14 mouse cellular contexts compared by ENCODE assay signal in genomic region chr11:11877891-11878277, GRCm38 (mm10). TPM values are rescaled to one million over a fixed set of nuclear protein-coding genes. Genes with fewer than 3 reads are reported as not detected.
DNase-seq lines count a peak whose midpoint lies in the region; ATAC-seq and TF ChIP-seq lines count a peak whose summit lies in the region.
"Had no signal": no experiment of that assay in that cellular context is flagged by ENCODE, and none has a peak within 500 bp of the region (broad histone marks: within the 10 kb centered on the region; RNA-seq: fewer than 3 reads in every experiment).

No protein-coding gene starts in this region.

- H3K9ac ChIP-seq in liver, embryonic 11.5 days (ENCODE audit: low read depth, low read length): no peak overlapping the region
- H3K9ac ChIP-seq in liver, postnatal 0 days (replicated peaks): no peak overlapping the region
- H3K9ac ChIP-seq in embryonic facial prominence, embryonic 13.5 days: no peak overlapping the region
- H3K9ac ChIP-seq: hindbrain, embryonic 15.5 days; liver, embryonic 15.5 days had no signal

- no peak overlapping the region for H3K4me3 ChIP-seq in heart, embryonic 10.5 days
- H3K4me3 ChIP-seq in liver, embryonic 11.5 days (ENCODE audit: low read depth, low read length): no peak overlapping the region
- H3K4me3 ChIP-seq in liver, postnatal 0 days (ENCODE audit: low read depth, low read length): no peak overlapping the region
- H3K4me3 ChIP-seq in embryonic facial prominence, embryonic 13.5 days: no peak overlapping the region
- H3K4me3 ChIP-seq: hindbrain, embryonic 15.5 days; liver, embryonic 15.5 days had no signal

- peak overlapping the region; percentile 90 for H3K27ac ChIP-seq in heart, embryonic 10.5 days
- H3K27ac ChIP-seq in liver, embryonic 11.5 days (ENCODE audit: low read depth, low read length): peak overlapping the region; percentile 84; the same call in 1 of the 2 replicates
- no peak overlapping the region for H3K27ac ChIP-seq in liver, postnatal 0 days (ENCODE audit: low read depth)
- peak overlapping the region; percentile 98 for H3K27ac ChIP-seq in embryonic facial prominence, embryonic 13.5 days
- H3K27ac ChIP-seq: hindbrain, embryonic 15.5 days; liver, embryonic 15.5 days had no signal

- no peak for TF ChIP-seq EP300 in liver, postnatal 0 days (IDR thresholded peaks at IDR 0.05; ENCODE audit: low read depth)

- no peaks in the 10 kb centered on the region for H3K27me3 ChIP-seq in heart, embryonic 10.5 days (ENCODE audit: insufficient read depth, poor library complexity, severe bottlenecking)
- no peaks in the 10 kb centered on the region for H3K27me3 ChIP-seq in liver, embryonic 11.5 days (replicated peaks; ENCODE audit: control insufficient read depth, insufficient read depth, low read length)
- H3K27me3 ChIP-seq in liver, postnatal 0 days (ENCODE audit: insufficient read depth, low read length): no peaks in the 10 kb centered on the region
- H3K27me3 ChIP-seq in embryonic facial prominence, embryonic 13.5 days: no peaks in the 10 kb centered on the region
- H3K27me3 ChIP-seq: hindbrain, embryonic 15.5 days; liver, embryonic 15.5 days had no signal

- WGBS in heart, embryonic 10.5 days: 11% methylated on average over 4 of the region's 4 CpGs
- WGBS in liver, embryonic 11.5 days: 37% methylated on average over 4 of the region's 4 CpGs
- 45% methylated on average over 4 of the region's 4 CpGs for WGBS in liver, postnatal 0 days (ENCODE audit: insufficient replicate concordance)
- WGBS in embryonic facial prominence, embryonic 13.5 days: 6% methylated on average over 4 of the region's 4 CpGs

- no peak for TF ChIP-seq CTCF in liver, postnatal 0 days (IDR thresholded peaks at IDR 0.05; ENCODE audit: low read depth)

- H3K4me2 ChIP-seq in liver, embryonic 11.5 days: no peak overlapping the region
- H3K4me2 ChIP-seq in liver, postnatal 0 days (ENCODE audit: low read depth, low read length): no peak overlapping the region
- H3K4me2 ChIP-seq in embryonic facial prominence, embryonic 13.5 days: peak overlapping the region; percentile 5; the same call in 1 of the 2 replicates
- H3K4me2 ChIP-seq: hindbrain, embryonic 15.5 days; liver, embryonic 15.5 days had no signal

- peaks cover 82% of the 10 kb centered on the region for H3K4me1 ChIP-seq in heart, embryonic 10.5 days
- peaks cover 62% of the 10 kb centered on the region for H3K4me1 ChIP-seq in liver, embryonic 11.5 days (replicated peaks; ENCODE audit: control insufficient read depth, insufficient read depth, low read length)
- H3K4me1 ChIP-seq in liver, postnatal 0 days (ENCODE audit: insufficient read depth): peaks cover 16% of the 10 kb centered on the region
- peaks cover 64% of the 10 kb centered on the region for H3K4me1 ChIP-seq in embryonic facial prominence, embryonic 13.5 days

- 0 out of 2 replicates have a peak, but pooled peaks have one; percentile 15 for ATAC-seq in liver, embryonic 11.5 days (replicated peaks; ENCODE audit: low FRiP score)
- ATAC-seq in liver, postnatal 0 days: no peak
- no peak for ATAC-seq in embryonic facial prominence, embryonic 13.5 days (ENCODE audit: insufficient number of reproducible peaks, insufficient read depth, low FRiP score, low TSS enrichment, low read depth)
- ATAC-seq: forebrain, embryonic 14.5 days had no signal

- no peak for DNase-seq in heart, embryonic 10.5 days (ENCODE audit: low spot score)
- DNase-seq in heart, postnatal 4 days: no peak
- no peak for DNase-seq in liver, embryonic 11.5 days (ENCODE audit: low spot score)
- no peak for DNase-seq in liver, postnatal 0 days
- DNase-seq in naive thymus-derived CD4-positive, alpha-beta T cell, adult 2 months (ENCODE audit: low read depth): peak; percentile 35
- no peak for DNase-seq in layer of hippocampus, postnatal 36 days
- DNase-seq in urinary bladder, adult 18-20 months (ENCODE audit: low spot score in 2 of 2): no peak
- DNase-seq: adrenal gland, postnatal 36 days; cerebellum, adult 2 months had no signal

- H3K36me3 ChIP-seq in heart, embryonic 10.5 days: no peaks in the 10 kb centered on the region; the same call in 1 of the 2 replicates
- H3K36me3 ChIP-seq in liver, embryonic 11.5 days (ENCODE audit: control insufficient read depth, insufficient read depth, low read length): no peaks in the 10 kb centered on the region
- H3K36me3 ChIP-seq in liver, postnatal 0 days (replicated peaks; ENCODE audit: insufficient read depth, low read length): no peaks in the 10 kb centered on the region; the same call in none of the 2 replicates
- H3K36me3 ChIP-seq in embryonic facial prominence, embryonic 13.5 days: no peaks in the 10 kb centered on the region
- H3K36me3 ChIP-seq: hindbrain, embryonic 15.5 days; liver, embryonic 15.5 days had no signal

- H3K9me3 ChIP-seq in heart, embryonic 10.5 days: no peaks in the 10 kb centered on the region
- H3K9me3 ChIP-seq in liver, embryonic 11.5 days (ENCODE audit: control insufficient read depth, low read length): no peaks in the 10 kb centered on the region
- H3K9me3 ChIP-seq in liver, postnatal 0 days (ENCODE audit: low read length): no peaks in the 10 kb centered on the region
- H3K9me3 ChIP-seq in embryonic facial prominence, embryonic 13.5 days: no peaks in the 10 kb centered on the region
- H3K9me3 ChIP-seq: hindbrain, embryonic 15.5 days; liver, embryonic 15.5 days had no signal

RNA-seq across cellular contexts. Expression of gene Ddc, which starts 20.1 kb away (rescaled TPM):
- 34.5 and 42.8 TPM in 2 replicates for polyA plus RNA-seq in heart, embryonic 10.5 days (2016; fragmentation: Nextera tagmentation; extraction: Ambion mirVana)
- 10 to 100 TPM; 44.6 to 51.4 TPM for total RNA-seq in heart, postnatal 4 days (2021)
- 15.9 and 17.2 TPM in 2 replicates for polyA plus RNA-seq in liver, embryonic 11.5 days (2014; fragmentation: Nextera tagmentation; extraction: Ambion mirVana)
- polyA plus RNA-seq in liver, postnatal 0 days (2015; fragmentation: Nextera tagmentation; extraction: Ambion mirVana): 17.5 and 19.5 TPM in 2 replicates
- polyA plus RNA-seq in embryonic facial prominence, embryonic 13.5 days (2015; fragmentation: Nextera tagmentation; extraction: Ambion mirVana): 5.3 and 5.8 TPM in 2 replicates
- 10 to 100 TPM in 1 of 2 experiments, 1 to 10 TPM in 1; 6.3 to 10.3 TPM for total RNA-seq in layer of hippocampus, postnatal 36 days (2021)
- total RNA-seq: monocyte, adult 5-6 weeks had no signal
